Mouse (Mus musculus) liver, embryonic 16.5 days (tissue): ENCODE results near the gene Zscan5b. TPM values are rescaled to one million over a fixed set of nuclear protein-coding genes. Genes with fewer than 3 reads are reported as not detected.
"Not testable (repeated sequence)": the region's sequence is repeated elsewhere in the genome, so short reads cannot be mapped to it uniquely, and the experiment has no call there.

Source experiments
- ATAC-seq: fragments of 200-750 bp; cut with Nextera tagmentation; 2 replicates; pipeline ENCODE4 v1.8.0; 2017; ENCODE audit warnings: low read depth, mild to moderate bottlenecking, moderate number of reproducible peaks, moderate library complexity
- H3K27ac ChIP-seq: fragments of 300-500 bp; sonication (generic); 2 replicates; pipeline ENCODE4 v1.5.1; 2014; ENCODE audit warnings: mild to moderate bottlenecking, low read length
- H3K27me3 ChIP-seq: fragments of 300-500 bp; sonication (generic); 2 replicates; pipeline ENCODE4 v1.6.1; 2014; ENCODE audit warnings: low read depth, low read length, mixed read lengths; ENCODE audit not compliant: control insufficient read depth, insufficient read depth
- H3K36me3 ChIP-seq: fragments of 300-500 bp; sonication (generic); 2 replicates; pipeline ENCODE4 v1.6.1; 2014; ENCODE audit warnings: mild to moderate bottlenecking; ENCODE audit not compliant: control insufficient read depth, insufficient read depth
- H3K4me1 ChIP-seq: fragments of 300-500 bp; sonication (generic); 2 replicates; pipeline ENCODE4 v1.6.1; 2014; ENCODE audit warnings: low read depth, low read length, mixed read lengths; ENCODE audit not compliant: control insufficient read depth
- H3K4me2 ChIP-seq: fragments of 300-500 bp; sonication (generic); 2 replicates; pipeline ENCODE4 v1.6.1; 2014; ENCODE audit warnings: low read depth, low read length, mixed read lengths
- H3K4me3 ChIP-seq: fragments of 300-500 bp; sonication (generic); 2 replicates; pipeline ENCODE4 v1.5.1; 2014; ENCODE audit warnings: low read depth, mild to moderate bottlenecking, low read length
- H3K9ac ChIP-seq: fragments of 300-500 bp; sonication (generic); 2 replicates; pipeline ENCODE4 v1.6.1; 2014; ENCODE audit warnings: low read depth, low read length
- H3K9me3 ChIP-seq: fragments of 300-500 bp; sonication (generic); replicated peaks from 2 replicates; pipeline ENCODE4 v1.6.1; 2016; ENCODE audit warnings: low read length; ENCODE audit not compliant: control insufficient read depth
- WGBS: fragments of 180-500 bp; shearing (Covaris S2); extraction: QIAGEN DNeasy Blood & Tissue Kit; methylation state at CpG from one replicate; pipeline ENCODE4 v1.1.7; 2014; ENCODE audit not compliant: insufficient replicate concordance; 5-methylcytosine and 5-hydroxymethylcytosine counted together
- polyA plus RNA-seq: library from polyadenylated mRNA; unstranded; fragments of >200 nt; fragmentation: Nextera tagmentation; extraction: Ambion mirVana; gene quantifications from 2 replicates; pipeline ENCODE4 v1.2.1, GENCODE M21; 2015

Gene Zscan5b
- not detected in 2 replicates for polyA plus RNA-seq

- no peak within 1 kb of the TSS for H3K4me3 ChIP-seq
- H3K36me3 ChIP-seq, result no peaks in the 10 kb centered on the region
- no peaks in the 10 kb centered on the region for H3K4me1 ChIP-seq
- no peak within 1 kb of the TSS for H3K9ac ChIP-seq
- no peaks in the 10 kb centered on the region for H3K9me3 ChIP-seq
- no peaks in the 10 kb centered on the region for H3K27me3 ChIP-seq
- H3K4me2 ChIP-seq, result no peak within 1 kb of the TSS
- 85% methylated on average over 12 of the region's 12 CpGs for WGBS
- no peak for ATAC-seq
- H3K27ac ChIP-seq, result no peak within 1 kb of the TSS
These were observed at the start of gene Zscan5b for GRCm38 (mm10) chr7:6221978-6222377. Gene Zscan5b (plus strand): TSS chr7:6222278.

- Histone ChIP-seq H3K27ac (peak overlapping the region; percentile 72), H3K9ac (peak overlapping the region; percentile 66), H3K27me3 (no peaks in the 10 kb centered on the region), H3K9me3 (no peaks in the 10 kb centered on the region), H3K4me1 (peaks cover 19% of the 10 kb centered on the region), H3K36me3 (no peaks in the 10 kb centered on the region), H3K4me3 (peak overlapping the region; percentile 65), H3K4me2 (peak overlapping the region; percentile 95)
- 2% methylated on average over 28 of the region's 28 CpGs for WGBS
- no peak; the same call in none of the 2 replicates for ATAC-seq
These were observed 49.3 kb upstream of the Zscan5b start for GRCm38 (mm10) chr7:6172674-6173244.

GRCm38 (mm10) chr7:6173872-6174271, 48.2 kb upstream of the Zscan5b start:
- Histone ChIP-seq H3K4me3 (no peak overlapping the region), H3K36me3 (no peaks in the 10 kb centered on the region), H3K27me3 (no peaks in the 10 kb centered on the region), H3K9me3 (no peaks in the 10 kb centered on the region), H3K4me1 (peaks cover 19% of the 10 kb centered on the region), H3K27ac (peak overlapping the region; percentile 38; the same call in 1 of the 2 replicates), H3K4me2 (peak overlapping the region; percentile 95; the same call in 1 of the 2 replicates), H3K9ac (no peak overlapping the region)
- WGBS, result 69% methylated on average over 8 of the region's 8 CpGs
- ATAC-seq, result no peak

GRCm38 (mm10) chr7:6174365-6174987, 47.6 kb upstream of the Zscan5b start:
- 27% methylated on average over 9 of the region's 9 CpGs for WGBS
- Histone ChIP-seq H3K27ac (peak overlapping the region; percentile 52), H3K4me1 (peaks cover 19% of the 10 kb centered on the region), H3K4me2 (peak overlapping the region; percentile 19)
- not testable (repeated sequence) for H3K36me3 ChIP-seq, H3K9me3 ChIP-seq, H3K9ac ChIP-seq, ATAC-seq, H3K4me3 ChIP-seq, H3K27me3 ChIP-seq

GRCm38 (mm10) chr7:6179013-6179412, 43.1 kb upstream of the Zscan5b start:
- Histone ChIP-seq H3K4me2 (no peak overlapping the region), H3K36me3 (no peaks in the 10 kb centered on the region), H3K27ac (no peak overlapping the region), H3K4me3 (no peak overlapping the region), H3K27me3 (no peaks in the 10 kb centered on the region), H3K9me3 (no peaks in the 10 kb centered on the region), H3K9ac (no peak overlapping the region), H3K4me1 (peaks cover 11% of the 10 kb centered on the region)
- ATAC-seq, result no peak

GRCm38 (mm10) chr7:6182882-6183281, 39.2 kb upstream of the Zscan5b start:
- Histone ChIP-seq H3K4me1 (no peaks in the 10 kb centered on the region), H3K4me3 (no peak overlapping the region), H3K27ac (no peak overlapping the region), H3K9ac (no peak overlapping the region), H3K36me3 (no peaks in the 10 kb centered on the region), H3K9me3 (no peaks in the 10 kb centered on the region), H3K4me2 (no peak overlapping the region), H3K27me3 (no peaks in the 10 kb centered on the region)
- ATAC-seq, result 0 out of 2 replicates have a peak, but pooled peaks have one; percentile 31

GRCm38 (mm10) chr7:6183802-6184201, 38.3 kb upstream of the Zscan5b start:
- Histone ChIP-seq H3K27ac (no peak overlapping the region), H3K4me3 (no peak overlapping the region), H3K9me3 (no peaks in the 10 kb centered on the region), H3K4me2 (no peak overlapping the region), H3K36me3 (no peaks in the 10 kb centered on the region), H3K27me3 (no peaks in the 10 kb centered on the region), H3K9ac (no peak overlapping the region), H3K4me1 (no peaks in the 10 kb centered on the region)
- no peak for ATAC-seq
- 90% methylated on average over 19 of the region's 19 CpGs for WGBS

- H3K4me2 ChIP-seq, result no peak overlapping the region
- no peak for ATAC-seq
- 69% methylated on average over 8 of the region's 8 CpGs for WGBS
- H3K4me3 ChIP-seq, result no peak overlapping the region
- H3K9ac ChIP-seq, result no peak overlapping the region
- no peaks in the 10 kb centered on the region for H3K27me3 ChIP-seq
- no peaks in the 10 kb centered on the region for H3K9me3 ChIP-seq
- no peak overlapping the region for H3K27ac ChIP-seq
- H3K4me1 ChIP-seq, result no peaks in the 10 kb centered on the region
- H3K36me3 ChIP-seq, result no peaks in the 10 kb centered on the region
These were observed 37.6 kb upstream of the Zscan5b start for GRCm38 (mm10) chr7:6184521-6184920.

GRCm38 (mm10) chr7:6185391-6185790, 36.7 kb upstream of the Zscan5b start:
- Histone ChIP-seq H3K4me1 (no peaks in the 10 kb centered on the region), H3K9me3 (no peaks in the 10 kb centered on the region), H3K27ac (no peak overlapping the region), H3K36me3 (no peaks in the 10 kb centered on the region), H3K4me3 (no peak overlapping the region), H3K27me3 (no peaks in the 10 kb centered on the region), H3K9ac (no peak overlapping the region), H3K4me2 (no peak overlapping the region)
- WGBS, result 72% methylated on average over 1 of the region's 1 CpGs
- ATAC-seq, result no peak
